Mouse (Mus musculus) CD4-positive, CD25-positive, alpha-beta regulatory T cell, adult 2 months (primary cell): ENCODE data around the gene 9830107B12Rik.
A peak's percentile ranks its signal among the peaks of the same experiment; 100 is the strongest.
"Not testable (repeated sequence)": the region's sequence is repeated elsewhere in the genome, so short reads cannot be mapped to it uniquely, and the experiment has no call there.

Experiments used
- DNase-seq: peaks from one replicate; pipeline ENCODE4 v3.0.0-alpha.2; 2012; ENCODE audit warnings: low read depth, low spot score

Gene 9830107B12Rik

DNA sequence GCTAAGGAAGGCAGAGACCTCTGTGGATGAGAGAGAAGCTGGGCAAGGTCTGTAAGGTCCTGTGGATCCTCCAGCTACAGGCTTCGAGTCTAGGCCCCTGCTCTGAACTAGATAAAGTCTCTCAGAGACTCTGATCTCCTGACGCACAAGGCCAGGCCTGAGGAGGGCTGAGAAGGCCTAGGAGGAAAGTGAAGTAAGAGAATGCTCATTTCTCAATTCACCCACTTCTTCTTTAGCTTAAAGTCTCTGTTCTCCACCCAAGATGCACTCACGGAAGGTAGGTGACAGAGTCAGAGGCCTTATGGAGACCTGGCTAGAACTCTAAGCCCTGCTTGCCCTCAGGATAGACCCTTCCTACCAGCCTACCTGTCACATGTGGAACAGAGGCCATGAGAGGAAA, at the start of gene 9830107B12Rik:
Gene 9830107B12Rik, minus strand, starts transcription at position 149 of the 400 bp plus-strand sequence.
- DNase-seq, result no peak

- DNase-seq, result no peak
Measured at GRCm38 (mm10) chr17:48192366-48192765, 46.3 kb upstream of the 9830107B12Rik start.

GRCm38 (mm10) chr17:48185252-48185651, 39.2 kb upstream of the 9830107B12Rik start:
- no peak for DNase-seq

GRCm38 (mm10) chr17:48167103-48167502, 21.0 kb upstream of the 9830107B12Rik start, which contains the start of gene A530064D06Rik:
TSS of gene A530064D06Rik (minus strand) at chr17:48167275.
- DNase-seq, result not testable (repeated sequence)

DNA sequence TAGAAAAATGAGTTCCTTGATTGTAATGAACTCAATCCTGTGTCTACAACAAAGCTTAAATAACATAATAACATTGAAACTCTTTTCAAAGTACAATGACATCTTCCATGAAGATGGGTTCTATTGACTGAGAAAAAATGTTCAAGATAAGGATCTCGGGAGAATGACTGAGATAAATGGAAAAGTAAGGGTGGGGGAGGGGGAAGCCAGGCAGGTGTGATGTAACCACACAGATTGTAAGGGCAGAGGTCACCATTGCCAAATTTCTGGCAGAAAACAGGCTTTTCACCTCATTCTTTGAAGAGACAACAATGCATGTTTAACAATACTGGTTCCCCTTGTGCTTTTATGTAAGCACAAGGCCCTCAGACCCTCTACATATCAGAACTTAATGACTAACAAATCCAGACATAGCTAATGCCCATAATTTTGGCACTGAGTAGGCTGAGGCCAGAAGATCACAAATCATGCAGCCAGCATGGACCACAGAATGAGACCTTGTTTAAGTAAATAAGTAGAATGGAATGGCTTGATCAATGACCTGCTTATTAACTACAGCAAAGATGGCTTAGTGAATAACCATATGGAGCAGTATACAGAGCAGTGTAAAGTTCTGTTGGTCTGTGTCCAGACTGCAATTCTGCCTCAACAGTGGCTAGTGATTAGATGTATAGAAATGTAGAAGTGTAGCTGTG, 11.5 kb upstream of the 9830107B12Rik start:
- no peak for DNase-seq

DNA sequence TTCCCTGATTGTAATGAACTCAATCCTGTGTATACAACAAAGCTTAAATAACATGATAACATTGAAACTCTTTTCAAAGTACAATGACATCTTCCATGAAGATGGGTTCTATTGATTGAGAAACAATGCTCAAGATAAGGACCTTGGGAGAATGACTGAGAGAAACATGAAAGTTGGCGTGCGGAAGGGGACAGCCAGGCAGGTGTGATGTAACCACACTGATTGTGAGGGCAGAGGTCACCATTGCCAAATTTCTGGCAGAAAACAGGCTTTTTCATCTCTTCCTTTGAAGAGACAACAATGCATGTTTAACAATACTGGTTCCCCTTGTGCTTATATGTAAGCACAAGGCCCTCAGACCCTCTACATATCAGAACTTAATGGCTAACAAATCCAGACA, 13.3 kb downstream of the 9830107B12Rik start:
- DNase-seq, result no peak

DNA sequence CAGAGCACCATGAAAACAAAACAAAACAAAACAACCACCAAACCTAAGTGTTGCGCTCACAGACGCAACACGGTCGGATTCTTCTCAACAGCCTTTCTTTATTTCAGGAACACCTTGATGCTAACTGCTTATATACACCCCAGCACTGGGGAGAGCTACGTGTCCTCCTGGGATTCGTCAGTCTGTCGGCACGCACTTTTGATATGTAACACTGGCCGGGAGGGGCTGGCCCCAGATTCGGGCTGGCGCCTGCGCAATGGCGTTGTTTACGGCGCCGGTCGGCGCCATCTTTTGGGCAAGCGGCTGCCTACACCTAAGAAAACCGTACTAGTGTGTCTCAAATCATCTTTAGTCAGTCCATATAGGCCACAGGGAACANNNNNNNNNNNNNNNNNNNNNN, 25.6 kb downstream of the 9830107B12Rik start:
- DNase-seq, result no peak

GRCm38 (mm10) chr17:48119656-48120055, 26.4 kb downstream of the 9830107B12Rik start:
- peak; percentile 80 for DNase-seq

DNA sequence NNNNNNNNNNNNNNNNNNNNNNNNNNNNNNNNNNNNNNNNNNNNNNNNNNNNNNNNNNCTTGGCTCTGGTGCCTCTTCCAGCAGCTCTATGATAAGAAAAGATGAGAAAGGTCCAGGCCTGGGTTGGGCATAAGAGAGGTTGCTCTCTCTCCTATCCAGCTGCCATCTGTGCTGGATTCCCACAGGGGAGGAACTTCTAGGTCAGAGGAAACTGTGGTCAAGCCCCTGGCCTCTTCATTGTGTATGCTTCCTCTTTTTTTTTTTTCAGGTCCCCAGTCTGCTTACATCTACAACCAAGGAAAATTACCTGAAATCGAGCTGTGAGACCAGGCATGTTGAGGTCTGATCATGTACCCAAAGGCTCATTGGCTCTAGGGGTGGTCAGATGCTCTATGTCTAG, 27.5 kb downstream of the 9830107B12Rik start:
- DNase-seq, result no peak

DNA sequence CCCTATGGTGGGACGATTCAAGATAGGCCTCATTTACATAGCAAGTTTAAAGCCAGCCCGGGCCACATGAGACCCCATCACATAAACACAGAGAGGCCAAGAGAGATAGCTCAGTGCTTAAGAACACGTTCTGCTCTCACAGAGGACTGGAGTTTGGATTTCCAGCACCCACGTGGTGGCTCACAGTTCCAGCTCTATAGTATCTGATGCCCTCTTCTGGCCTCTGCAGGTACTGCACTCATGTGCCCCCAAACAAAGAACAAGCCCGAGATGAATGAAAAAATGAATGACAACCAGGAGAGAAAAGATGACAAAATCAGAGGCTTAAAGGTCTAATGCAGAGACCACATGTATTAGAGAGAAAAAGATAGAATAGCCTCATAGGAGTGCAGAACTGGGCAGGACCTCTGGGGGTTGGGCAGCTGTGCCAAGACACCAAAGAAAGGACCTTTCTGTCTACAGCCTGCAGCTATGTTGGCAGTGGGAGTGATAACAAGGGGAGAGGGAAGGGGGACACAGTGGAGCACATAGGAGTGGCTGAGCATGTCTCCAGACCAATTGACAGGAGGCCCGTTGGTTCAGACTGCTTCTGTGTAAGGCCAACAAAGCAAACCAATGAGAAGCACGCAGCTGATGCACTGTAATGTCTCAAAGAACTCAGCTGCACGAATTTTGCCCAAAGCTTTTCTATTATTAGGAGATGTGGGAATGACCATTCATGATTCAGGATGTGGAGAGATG, 35.4 kb downstream of the 9830107B12Rik start:
- DNase-seq, result peak; percentile 69

DNA sequence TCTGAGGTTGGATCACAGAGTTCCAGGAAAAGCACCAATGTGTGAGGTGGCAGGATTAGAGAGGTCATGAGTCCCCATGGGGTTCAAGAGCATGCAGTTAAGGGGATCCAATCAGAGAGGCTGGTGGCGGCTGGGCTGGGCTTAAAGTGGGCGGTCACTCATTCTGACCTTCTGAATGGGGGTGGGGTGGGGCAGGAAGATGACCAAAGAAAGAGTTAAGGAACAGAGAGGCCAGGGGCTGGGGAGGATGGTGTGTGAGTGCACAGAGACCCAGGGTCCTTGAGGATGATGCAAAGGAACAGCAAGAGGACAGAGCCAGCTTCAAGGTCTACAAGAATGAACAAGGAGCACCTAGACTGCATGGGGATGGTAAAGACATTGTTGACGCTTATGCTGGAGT, 37.5 kb downstream of the 9830107B12Rik start:
- DNase-seq, result no peak

GRCm38 (mm10) chr17:48107862-48108261, 38.2 kb downstream of the 9830107B12Rik start:
- DNase-seq, result no peak

DNA sequence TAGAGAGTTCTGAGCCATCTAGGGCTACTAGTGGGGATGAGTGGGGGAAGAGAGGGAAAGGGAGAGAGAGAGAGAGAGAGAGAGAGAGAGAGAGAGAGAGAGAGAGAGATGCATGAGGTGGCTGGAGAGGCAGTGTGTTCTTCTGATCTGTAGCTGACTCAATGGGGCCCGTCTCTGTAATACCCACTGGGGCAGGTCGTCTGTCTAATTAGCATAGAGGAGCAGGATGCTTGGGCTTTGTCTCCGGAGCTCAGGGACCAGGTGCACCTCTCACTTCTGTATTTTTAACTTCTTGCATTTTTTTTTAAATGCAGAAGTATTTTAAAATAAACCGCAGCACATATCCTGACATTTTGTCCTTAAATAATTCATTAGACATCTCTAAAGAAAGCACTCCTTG, 38.7 kb downstream of the 9830107B12Rik start:
- no peak for DNase-seq

- peak; percentile 93 for DNase-seq
Measured at GRCm38 (mm10) chr17:48100441-48101417, 45.3 kb downstream of the 9830107B12Rik start.

DNA sequence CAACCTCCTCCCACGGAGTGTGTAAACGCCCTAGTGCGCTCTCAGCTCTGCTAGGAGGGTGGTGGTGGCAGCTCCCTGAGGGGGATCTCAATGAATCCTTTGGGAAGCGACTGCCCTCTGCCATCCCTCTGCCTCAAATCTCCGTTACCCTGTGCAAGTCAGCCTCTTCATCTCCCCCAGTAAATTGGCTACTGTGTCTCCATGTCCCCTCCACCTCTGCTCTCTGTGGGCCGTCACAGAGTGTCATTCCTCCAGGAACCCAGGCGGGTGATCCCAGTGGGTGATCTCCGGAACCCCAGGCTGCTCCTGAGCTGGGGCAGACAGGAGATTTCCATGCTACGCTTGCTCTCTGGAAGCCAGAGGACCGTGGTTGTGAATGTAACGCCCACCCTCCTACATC, 46.8 kb downstream of the 9830107B12Rik start:
- peak; percentile 6 for DNase-seq

- peak; percentile 29 for DNase-seq
Measured at GRCm38 (mm10) chr17:48098528-48098890, 47.6 kb downstream of the 9830107B12Rik start.

GRCm38 (mm10) chr17:48097743-48098527, 48.1 kb downstream of the 9830107B12Rik start:
- DNase-seq, result peak; percentile 17

DNA sequence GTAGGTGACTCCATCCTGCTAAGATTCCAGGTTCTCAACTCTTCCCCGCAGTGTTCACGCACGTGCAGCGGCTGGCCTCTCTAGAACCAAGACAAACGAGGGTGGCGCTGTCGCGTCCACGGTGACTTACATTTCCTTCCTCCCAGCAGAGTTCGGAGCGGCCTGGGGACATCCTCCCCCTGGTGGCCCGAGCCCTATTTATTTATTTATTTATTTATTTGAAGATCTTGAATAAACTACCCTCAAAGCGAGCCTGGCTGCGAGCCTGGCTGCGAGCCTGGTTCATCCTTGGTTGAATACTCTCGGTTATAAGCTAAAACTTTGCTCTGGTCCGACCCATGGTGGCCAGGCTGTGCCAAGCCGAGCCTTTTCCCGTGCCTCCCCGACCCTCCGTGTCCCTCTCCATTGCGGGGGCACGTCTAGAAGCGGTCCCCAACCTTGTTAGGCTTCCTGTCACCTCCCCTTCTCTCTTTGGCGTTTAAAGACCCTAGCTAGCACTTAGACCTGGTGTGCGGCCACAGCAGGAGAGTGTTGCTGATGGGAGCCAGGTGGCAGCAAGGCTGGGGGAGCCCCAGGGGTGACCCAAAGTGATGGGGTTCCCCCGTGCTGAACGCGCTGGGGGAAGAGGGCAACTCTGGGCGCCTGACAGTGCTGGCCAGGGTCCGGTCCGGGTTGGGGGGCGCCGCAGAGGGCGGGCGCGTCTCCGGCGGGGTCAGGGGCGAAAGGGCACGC, 48.9 kb downstream of the 9830107B12Rik start:
- peak; percentile 82 for DNase-seq

GRCm38 (mm10) chr17:48096321-48096720, 49.7 kb downstream of the 9830107B12Rik start:
- DNase-seq, result peak; percentile 22

DNA sequence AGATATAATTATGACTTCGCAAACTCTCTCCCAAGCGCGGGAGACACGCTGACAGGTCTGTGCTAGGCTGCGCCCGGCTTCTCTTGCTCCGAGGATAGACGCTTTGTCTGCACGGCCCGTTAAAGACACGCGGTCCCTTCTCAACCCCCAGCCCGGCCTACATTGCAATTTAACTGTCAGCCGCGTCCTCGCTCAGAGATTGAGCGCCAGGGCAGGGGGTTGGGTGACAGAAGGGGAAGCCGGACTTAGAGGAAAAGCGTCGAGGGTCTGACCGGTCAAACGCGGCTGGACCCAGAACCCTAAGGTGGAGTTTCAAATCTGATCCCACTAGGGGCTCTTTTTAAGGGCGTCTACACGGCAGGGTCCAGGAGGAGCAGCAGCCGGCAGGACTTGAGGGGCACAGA, 50.3 kb downstream of the 9830107B12Rik start:
- DNase-seq, result peak; percentile 28
